Mouse (Mus musculus): Measurements from ENCODE around the gene Pcdh15. TPM values are rescaled to one million over a fixed set of nuclear protein-coding genes. Genes with fewer than 3 reads are reported as not detected.
A peak's percentile ranks its signal among the peaks of the same experiment; 100 is the strongest.

Pcdh15 gene
- polyA plus RNA-seq, 1 experiment from 2014 or later: not detected

GRCm38 (mm10) chr10:73099846-73100241 is 702 bp downstream of the Pcdh15 start:
- peak; percentile 39; the same call in 1 of the 2 replicates for TF ChIP-seq CTCF (IDR thresholded peaks at IDR 0.05; ENCODE audit: low read depth)
- ATAC-seq (ENCODE audit: insufficient read depth) (peak; percentile 65; the same call in 1 of the 2 replicates), DNase-seq (peak; percentile 37)
- H3K36me3 ChIP-seq (ENCODE audit: insufficient read depth): no peaks in the 10 kb centered on the region
- peak overlapping the region; percentile 94 for H3K4me2 ChIP-seq
- H3K27ac ChIP-seq (ENCODE audit: low read depth): no peak overlapping the region
- H3K9me3 ChIP-seq (ENCODE audit: low read depth, low read length): no peaks in the 10 kb centered on the region
- H3K9ac ChIP-seq: peak overlapping the region; percentile 13; the same call in 1 of the 2 replicates
- H3K4me1 ChIP-seq (ENCODE audit: insufficient read depth): no peaks in the 10 kb centered on the region
- peaks cover 62% of the 10 kb centered on the region for H3K27me3 ChIP-seq (ENCODE audit: insufficient read depth, low read length)
- WGBS: under 1% methylated on average over 35 of the region's 37 CpGs
- H3K4me3 ChIP-seq (ENCODE audit: low read depth, low read length): peak overlapping the region; percentile 51

GRCm38 (mm10) chr10:73103383-73103994 is 4.3 kb downstream of the Pcdh15 start:
- 73% methylated on average over 13 of the region's 13 CpGs for WGBS
- H3K27ac ChIP-seq (ENCODE audit: low read depth): no peak overlapping the region
- ATAC-seq (ENCODE audit: insufficient read depth) (no peak), DNase-seq (peak; percentile 17)
- peaks cover 36% of the 10 kb centered on the region for H3K27me3 ChIP-seq (ENCODE audit: insufficient read depth, low read length)
- H3K9me3 ChIP-seq (ENCODE audit: low read depth, low read length): no peaks in the 10 kb centered on the region
- H3K4me3 ChIP-seq (ENCODE audit: low read depth, low read length): no peak overlapping the region
- peak; percentile 28 for TF ChIP-seq CTCF (IDR thresholded peaks at IDR 0.05; ENCODE audit: low read depth)
- no peak overlapping the region for H3K4me2 ChIP-seq
- no peak overlapping the region for H3K9ac ChIP-seq
- H3K36me3 ChIP-seq (ENCODE audit: insufficient read depth): no peaks in the 10 kb centered on the region
- H3K4me1 ChIP-seq (ENCODE audit: insufficient read depth): no peaks in the 10 kb centered on the region

- Histone ChIP-seq H3K36me3 (ENCODE audit: insufficient read depth) (no peaks in the 10 kb centered on the region), H3K4me3 (ENCODE audit: low read depth, low read length) (no peak overlapping the region), H3K27ac (ENCODE audit: low read depth) (no peak overlapping the region), H3K4me1 (ENCODE audit: insufficient read depth) (no peaks in the 10 kb centered on the region), H3K4me2 (no peak overlapping the region), H3K9me3 (ENCODE audit: low read depth, low read length) (no peaks in the 10 kb centered on the region), H3K9ac (no peak overlapping the region), H3K27me3 (ENCODE audit: insufficient read depth, low read length) (peaks cover 13% of the 10 kb centered on the region; the same call in 1 of the 2 replicates)
- DNase-seq: peak; percentile 58
- no peak for ATAC-seq (ENCODE audit: insufficient read depth)
- WGBS: 54% methylated on average over 2 of the region's 2 CpGs
- TF ChIP-seq CTCF (IDR thresholded peaks at IDR 0.05; ENCODE audit: low read depth): peak; percentile 73
These were observed 6.8 kb downstream of the Pcdh15 start for GRCm38 (mm10) chr10:73105893-73106292.

- no peak for TF ChIP-seq CTCF (IDR thresholded peaks at IDR 0.05; ENCODE audit: low read depth)
- no peaks in the 10 kb centered on the region for H3K27me3 ChIP-seq (ENCODE audit: insufficient read depth, low read length)
- 50% methylated on average over 3 of the region's 3 CpGs for WGBS
- H3K4me2 ChIP-seq: no peak overlapping the region
- H3K4me1 ChIP-seq (ENCODE audit: insufficient read depth): no peaks in the 10 kb centered on the region
- H3K9ac ChIP-seq: no peak overlapping the region
- H3K36me3 ChIP-seq (ENCODE audit: insufficient read depth): no peaks in the 10 kb centered on the region
- H3K9me3 ChIP-seq (ENCODE audit: low read depth, low read length): no peaks in the 10 kb centered on the region
- H3K27ac ChIP-seq (ENCODE audit: low read depth): no peak overlapping the region
- no peak overlapping the region for H3K4me3 ChIP-seq (ENCODE audit: low read depth, low read length)
- DNase-seq (no peak), ATAC-seq (ENCODE audit: insufficient read depth) (no peak)
These were observed 38.8 kb downstream of the Pcdh15 start for GRCm38 (mm10) chr10:73137985-73138384.

GRCm38 (mm10) chr10:73147543-73147942 is 48.4 kb downstream of the Pcdh15 start:
- H3K36me3 ChIP-seq (ENCODE audit: insufficient read depth): no peaks in the 10 kb centered on the region
- TF ChIP-seq CTCF (IDR thresholded peaks at IDR 0.05; ENCODE audit: low read depth): no peak
- H3K4me1 ChIP-seq (ENCODE audit: insufficient read depth): no peaks in the 10 kb centered on the region
- H3K4me3 ChIP-seq (ENCODE audit: low read depth, low read length): no peak overlapping the region
- no peak overlapping the region for H3K9ac ChIP-seq
- no peak overlapping the region for H3K27ac ChIP-seq (ENCODE audit: low read depth)
- H3K9me3 ChIP-seq (ENCODE audit: low read depth, low read length): no peaks in the 10 kb centered on the region
- DNase-seq (no peak), ATAC-seq (ENCODE audit: insufficient read depth) (no peak)
- no peak overlapping the region for H3K4me2 ChIP-seq
- no peaks in the 10 kb centered on the region for H3K27me3 ChIP-seq (ENCODE audit: insufficient read depth, low read length)

- WGBS: 68% methylated on average over 4 of the region's 4 CpGs
- Histone ChIP-seq H3K27me3 (ENCODE audit: insufficient read depth, low read length) (no peaks in the 10 kb centered on the region), H3K4me2 (no peak overlapping the region), H3K27ac (ENCODE audit: low read depth) (no peak overlapping the region), H3K4me3 (ENCODE audit: low read depth, low read length) (no peak overlapping the region), H3K36me3 (ENCODE audit: insufficient read depth) (no peaks in the 10 kb centered on the region), H3K4me1 (ENCODE audit: insufficient read depth) (no peaks in the 10 kb centered on the region), H3K9ac (no peak overlapping the region), H3K9me3 (ENCODE audit: low read depth, low read length) (no peaks in the 10 kb centered on the region)
- DNase-seq: no peak
- no peak for TF ChIP-seq CTCF (IDR thresholded peaks at IDR 0.05; ENCODE audit: low read depth)
- no peak for ATAC-seq (ENCODE audit: insufficient read depth)
These were observed 48.8 kb downstream of the Pcdh15 start for GRCm38 (mm10) chr10:73147978-73148377.

- no peak for TF ChIP-seq CTCF (IDR thresholded peaks at IDR 0.05; ENCODE audit: low read depth)
- Histone ChIP-seq H3K4me1 (ENCODE audit: insufficient read depth) (no peaks in the 10 kb centered on the region), H3K4me3 (ENCODE audit: low read depth, low read length) (no peak overlapping the region), H3K4me2 (no peak overlapping the region), H3K27ac (ENCODE audit: low read depth) (no peak overlapping the region), H3K9me3 (ENCODE audit: low read depth, low read length) (no peaks in the 10 kb centered on the region), H3K27me3 (ENCODE audit: insufficient read depth, low read length) (no peaks in the 10 kb centered on the region), H3K9ac (no peak overlapping the region), H3K36me3 (ENCODE audit: insufficient read depth) (no peaks in the 10 kb centered on the region)
- ATAC-seq (ENCODE audit: insufficient read depth) (no peak), DNase-seq (no peak)
- 83% methylated on average over 5 of the region's 5 CpGs for whole genome bisulfite sequencing
These were observed 55.4 kb downstream of the Pcdh15 start for GRCm38 (mm10) chr10:73154544-73154943.
